Mouse (Mus musculus) liver, adult 2 months (tissue): Measurements from ENCODE around the gene Tada3. TPM values are rescaled to one million over a fixed set of nuclear protein-coding genes. Genes with fewer than 3 reads are reported as not detected.

Experiments used
- DNase-seq: peaks from one replicate; pipeline ENCODE4 v3.0.0-alpha.2; 2011; ENCODE audit warnings: low read depth, low spot score; ENCODE audit errors: extremely low read depth
- H3K27ac ChIP-seq: fragments of 200-500 bp; replicated peaks from 2 replicates; pipeline ENCODE4 v1.5.1; 2012; ENCODE audit warnings: low read depth, mild to moderate bottlenecking, control low read depth, inconsistent platforms, low read length; ENCODE audit not compliant: insufficient read depth
- H3K27me3 ChIP-seq: fragments of 200-500 bp; 2 replicates; pipeline ENCODE4 v1.6.1; 2012; ENCODE audit warnings: mild to moderate bottlenecking, moderate library complexity, low read length, inconsistent platforms; ENCODE audit not compliant: control insufficient read depth, insufficient read depth
- H3K36me3 ChIP-seq: fragments of 200-500 bp; 2 replicates; pipeline ENCODE4 v1.6.1; 2012; ENCODE audit warnings: low read length, inconsistent platforms; ENCODE audit not compliant: control insufficient read depth, insufficient read depth
- H3K4me1 ChIP-seq: fragments of 200-500 bp; 2 replicates; pipeline ENCODE4 v1.6.1; 2011; ENCODE audit warnings: low read length; ENCODE audit not compliant: control insufficient read depth, insufficient read depth
- H3K4me3 ChIP-seq: fragments of 200-500 bp; 2 replicates; pipeline ENCODE4 v1.5.1; 2011; ENCODE audit warnings: low read depth, mild to moderate bottlenecking, control low read depth, low read length, moderate library complexity; ENCODE audit not compliant: insufficient read depth
- H3K79me2 ChIP-seq: fragments of 200-500 bp; 2 replicates; pipeline ENCODE4 v1.6.1; 2012; ENCODE audit warnings: inconsistent platforms, mild to moderate bottlenecking, low read length, moderate library complexity; ENCODE audit not compliant: control insufficient read depth, insufficient read depth
- H3K9ac ChIP-seq: fragments of 200-500 bp; 2 replicates; pipeline ENCODE4 v1.6.1; 2012; ENCODE audit warnings: low read depth, mild to moderate bottlenecking, control low read depth, inconsistent platforms, low read length
- CTCF ChIP-seq: fragments of 200-500 bp; IDR thresholded peaks from 2 replicates; pipeline ENCODE4 v1.5.1; 2011; ENCODE audit warnings: low read depth, low read length, control low read depth
- POLR2A ChIP-seq: fragments of 200-500 bp; IDR thresholded peaks from 2 replicates; pipeline ENCODE4 v1.6.1; 2011; ENCODE audit warnings: low read length, control low read depth; ENCODE audit not compliant: insufficient read depth; ENCODE audit errors: extremely low read depth
- WGBS: fragments of 180-500 bp; shearing (Covaris S2); methylation state at CpG from one replicate; pipeline ENCODE4 v1.1.7; 2018; 5-methylcytosine and 5-hydroxymethylcytosine counted together
- polyA plus RNA-seq: library from polyadenylated mRNA; depleted of rRNA; stranded (reverse); fragments of >200 nt; gene quantifications from 2 replicates; pipeline ENCODE4 v1.2.3, GENCODE M21; 2012
- total RNA-seq: library from RNA; depleted of rRNA; stranded (reverse); fragments of >200 nt; gene quantifications from 2 replicates; pipeline ENCODE4 v1.2.3, GENCODE M21; 2014

The Tada3 gene
- total and polyA plus RNA-seq, 2 experiments, result 5.2 to 8.4 TPM

DNA sequence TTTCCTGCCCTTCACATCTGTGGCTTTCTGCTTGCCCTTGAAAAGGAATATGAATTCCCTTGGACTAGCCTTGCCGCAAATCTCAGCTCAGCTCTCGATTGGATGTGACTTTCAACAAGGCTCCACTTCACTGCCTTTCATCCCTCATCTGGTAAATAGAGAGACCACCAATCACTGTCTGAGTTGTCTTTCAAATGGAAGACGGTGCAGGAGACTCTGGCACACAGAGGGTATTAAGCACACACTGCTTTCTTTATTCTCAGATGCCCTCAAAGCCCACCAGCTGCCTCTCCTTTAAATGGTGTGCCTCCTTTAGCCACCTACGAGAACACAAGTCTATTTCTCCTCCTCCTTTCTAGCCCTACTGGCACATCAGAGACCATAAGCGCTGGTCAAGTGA is 9.1 kb downstream of the Tada3 start:
- no peak for DNase-seq
- 94% methylated on average over 5 of the region's 5 CpGs for WGBS
- Histone ChIP-seq H3K9ac (no peak overlapping the region), H3K4me1 (peaks cover 3% of the 10 kb centered on the region), H3K36me3 (peaks cover 15% of the 10 kb centered on the region), H3K79me2 (no peaks in the 10 kb centered on the region), H3K4me3 (no peak overlapping the region), H3K27me3 (no peaks in the 10 kb centered on the region), H3K27ac (no peak overlapping the region)
- no peak for TF ChIP-seq CTCF
- TF ChIP-seq POLR2A, result no peak

DNA sequence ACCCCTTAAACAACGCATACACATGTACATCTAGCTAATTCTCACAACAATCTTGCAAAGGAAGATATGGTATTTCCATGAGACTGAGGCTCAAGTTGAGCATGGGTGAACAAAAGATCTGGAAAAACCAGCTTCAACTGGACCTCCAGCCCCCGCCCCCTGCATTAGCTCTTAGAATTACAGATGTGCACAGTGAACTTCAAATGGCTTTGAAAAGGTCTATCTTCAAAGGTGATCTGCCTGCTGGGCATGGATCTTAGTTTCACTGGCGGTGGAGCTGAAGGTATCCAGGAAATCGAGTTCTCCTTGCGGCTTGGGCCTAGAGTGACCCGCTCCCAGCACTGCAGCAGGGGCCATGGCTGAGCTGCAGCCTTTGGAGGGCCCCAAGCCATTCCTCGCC is 9.6 kb downstream of the Tada3 start:
- Histone ChIP-seq H3K4me3 (no peak overlapping the region), H3K36me3 (peaks cover 13% of the 10 kb centered on the region), H3K27ac (no peak overlapping the region), H3K27me3 (no peaks in the 10 kb centered on the region), H3K4me1 (peaks cover 3% of the 10 kb centered on the region), H3K9ac (no peak overlapping the region), H3K79me2 (no peaks in the 10 kb centered on the region)
- DNase-seq, result no peak
- TF ChIP-seq POLR2A (no peak), CTCF (no peak)
- WGBS, result 93% methylated on average over 7 of the region's 7 CpGs

DNA sequence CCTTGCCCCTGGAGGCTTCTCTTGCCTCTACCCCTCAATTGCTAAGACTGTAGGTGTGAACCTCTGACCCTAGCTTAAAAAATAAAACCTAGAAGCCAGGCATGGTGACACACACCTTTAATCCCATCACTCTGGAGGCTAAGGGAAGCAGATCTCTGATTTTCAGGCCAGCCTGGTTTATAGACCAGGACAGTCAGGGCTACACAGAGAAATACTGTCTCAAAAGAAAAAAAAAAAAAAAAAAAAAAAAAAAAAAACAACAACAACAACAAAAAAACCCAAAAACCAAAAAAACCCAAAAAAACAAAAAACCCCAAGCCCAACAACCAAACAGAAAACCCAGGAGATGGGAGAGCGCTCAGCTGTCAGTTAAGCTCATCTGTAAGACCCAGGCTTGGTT is 10.1 kb downstream of the Tada3 start:
- H3K4me1 ChIP-seq, result peaks cover 3% of the 10 kb centered on the region
- no peak for TF ChIP-seq CTCF
- TF ChIP-seq POLR2A, result no peak
- DNase-seq, result no peak
- no peaks in the 10 kb centered on the region for H3K27me3 ChIP-seq
- H3K4me3 ChIP-seq, result no peak overlapping the region
- H3K9ac ChIP-seq, result no peak overlapping the region
- no peaks in the 10 kb centered on the region for H3K79me2 ChIP-seq
- WGBS, result 100% methylated on average over 1 of the region's 1 CpGs
- H3K27ac ChIP-seq, result no peak overlapping the region
- H3K36me3 ChIP-seq, result peaks cover 10% of the 10 kb centered on the region

DNA sequence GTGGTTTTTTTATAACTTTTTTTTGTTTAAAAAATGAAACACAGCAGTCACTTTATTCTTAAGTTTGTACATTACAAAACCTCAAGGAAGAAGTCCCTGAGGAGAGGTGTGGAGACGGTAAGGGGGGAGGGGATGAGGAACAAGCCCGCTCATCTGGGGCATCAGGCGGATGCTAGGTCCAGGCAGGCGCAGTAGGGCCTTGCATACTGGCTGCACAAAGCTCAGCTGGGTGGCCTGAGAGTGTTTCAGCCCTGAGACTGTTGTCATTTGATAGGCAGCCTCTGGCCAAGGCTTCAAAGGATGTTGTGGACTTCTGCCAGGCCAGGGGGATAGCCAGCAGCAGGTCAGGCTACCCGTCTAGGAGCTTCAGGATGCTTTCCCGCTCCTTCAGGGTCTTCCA is 11.0 kb downstream of the Tada3 start:
- no peak overlapping the region for H3K27ac ChIP-seq
- no peak overlapping the region for H3K9ac ChIP-seq
- no peak for DNase-seq
- H3K4me1 ChIP-seq, result peaks cover 3% of the 10 kb centered on the region
- no peaks in the 10 kb centered on the region for H3K27me3 ChIP-seq
- peaks cover 10% of the 10 kb centered on the region for H3K36me3 ChIP-seq
- 95% methylated on average over 6 of the region's 6 CpGs for WGBS
- TF ChIP-seq POLR2A (no peak), CTCF (no peak)
- H3K4me3 ChIP-seq, result no peak overlapping the region
- H3K79me2 ChIP-seq, result no peaks in the 10 kb centered on the region

DNA sequence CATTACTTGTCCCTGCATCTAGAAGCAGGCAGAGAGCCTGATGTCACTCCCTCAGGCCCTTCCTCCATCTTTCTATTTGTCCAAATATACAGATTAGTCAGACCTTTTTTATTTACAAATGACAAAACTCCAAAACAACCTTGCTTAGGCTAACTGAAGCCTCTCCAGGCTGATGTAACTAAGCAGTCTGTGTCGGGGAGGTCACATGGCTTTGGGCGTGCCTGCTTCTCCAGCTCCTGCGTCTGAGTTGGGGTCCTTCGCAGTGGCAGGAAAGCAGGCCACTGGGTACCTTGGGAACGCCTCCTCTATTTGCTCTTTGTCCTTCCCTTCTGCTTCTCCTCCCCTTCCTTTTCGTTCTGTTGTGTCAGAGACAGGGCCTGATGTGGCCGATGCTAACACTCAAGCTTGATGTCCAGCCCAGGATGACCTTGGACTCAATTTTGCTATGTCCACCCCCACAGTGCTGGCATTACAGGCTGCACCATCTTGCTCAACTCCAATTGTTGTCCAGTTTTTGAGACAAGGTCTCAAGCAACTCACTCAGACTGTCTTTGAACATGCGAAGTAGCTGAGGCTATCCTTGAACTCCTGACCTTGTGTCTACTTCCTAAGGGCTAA is 13.1 kb downstream of the Tada3 start:
- H3K4me3 ChIP-seq, result no peak overlapping the region
- peaks cover 3% of the 10 kb centered on the region for H3K4me1 ChIP-seq
- no peak for TF ChIP-seq CTCF
- no peak for TF ChIP-seq POLR2A
- DNase-seq, result no peak
- WGBS, result 50% methylated on average over 8 of the region's 8 CpGs
- no peaks in the 10 kb centered on the region for H3K79me2 ChIP-seq
- H3K27ac ChIP-seq, result no peak overlapping the region
- H3K36me3 ChIP-seq, result peaks cover 8% of the 10 kb centered on the region
- H3K27me3 ChIP-seq, result no peaks in the 10 kb centered on the region
- H3K9ac ChIP-seq, result no peak overlapping the region

DNA sequence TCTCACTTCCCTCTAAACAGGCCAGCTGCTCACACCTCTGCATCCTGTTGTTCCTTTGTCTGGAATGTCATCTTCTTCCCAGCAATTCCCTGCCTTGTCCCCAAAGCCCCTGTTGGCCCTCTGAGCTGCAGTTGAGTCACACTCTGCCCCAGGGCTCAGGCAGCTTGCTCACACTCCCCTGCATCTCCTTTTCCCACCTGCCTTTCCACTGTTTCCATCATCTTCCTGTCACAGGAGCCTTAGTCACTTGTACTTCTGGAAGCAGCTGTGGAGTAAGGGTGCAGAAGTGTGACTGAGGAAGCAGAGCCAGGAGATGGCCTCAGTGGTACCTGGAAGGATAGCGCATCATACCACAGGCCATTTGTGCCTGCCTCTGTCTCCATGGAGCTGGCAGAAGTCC is 15.4 kb downstream of the Tada3 start:
- Histone ChIP-seq H3K79me2 (no peaks in the 10 kb centered on the region), H3K4me3 (no peak overlapping the region), H3K27me3 (no peaks in the 10 kb centered on the region), H3K27ac (no peak overlapping the region), H3K9ac (no peak overlapping the region), H3K4me1 (peaks cover 3% of the 10 kb centered on the region), H3K36me3 (no peaks in the 10 kb centered on the region)
- WGBS, result 96% methylated on average over 1 of the region's 1 CpGs
- DNase-seq, result no peak
- no peak for TF ChIP-seq POLR2A
- TF ChIP-seq CTCF, result no peak
